Mouse (Mus musculus) E14TG2a.4 (cell line): ENCODE results near the gene Slc39a8.

Experiments
- H3K27me3 ChIP-seq: 2 replicates; pipeline ENCODE4 v1.6.1; 2014; ENCODE audit warnings: low read length, control low read depth; ENCODE audit not compliant: insufficient read depth
- H3K36me3 ChIP-seq: 2 replicates; pipeline ENCODE4 v1.6.1; 2014; ENCODE audit warnings: low read length, control low read depth; ENCODE audit not compliant: insufficient read depth
- H3K4me1 ChIP-seq: replicated peaks from 2 replicates; pipeline ENCODE4 v1.6.1; 2014; ENCODE audit warnings: low read depth, low read length, control low read depth
- H3K4me3 ChIP-seq: replicated peaks from 2 replicates; pipeline ENCODE4 v1.5.1; 2014; ENCODE audit warnings: mild to moderate bottlenecking, low read length
- H3K9me3 ChIP-seq: 2 replicates; pipeline ENCODE4 v1.6.1; 2014; ENCODE audit warnings: low read length, control low read depth
- CTCF ChIP-seq: conservative IDR thresholded peaks from 2 replicates; pipeline ENCODE4 v1.5.1; 2014; ENCODE audit warnings: low read length
- NANOG ChIP-seq: IDR thresholded peaks from 2 replicates; pipeline ENCODE4 v1.6.1; 2014; ENCODE audit warnings: borderline replicate concordance, low read length, mixed read lengths
- POU5F1 ChIP-seq: IDR thresholded peaks from 2 replicates; pipeline ENCODE4 v1.6.1; 2014; ENCODE audit warnings: low read length, borderline replicate concordance

Slc39a8 gene

GRCm38 (mm10) chr3:135824436-135824835, 643 bp upstream of the Slc39a8 start:
- Histone ChIP-seq H3K27me3 (peaks cover 47% of the 10 kb centered on the region), H3K9me3 (no peaks in the 10 kb centered on the region), H3K4me1 (peaks cover 15% of the 10 kb centered on the region), H3K36me3 (no peaks in the 10 kb centered on the region), H3K4me3 (no peak overlapping the region)
- TF ChIP-seq NANOG: no peak
- TF ChIP-seq CTCF: no peak
- no peak for TF ChIP-seq POU5F1

- peaks cover 50% of the 10 kb centered on the region for H3K27me3 ChIP-seq
- no peaks in the 10 kb centered on the region for H3K9me3 ChIP-seq
- no peak for TF ChIP-seq NANOG
- no peak for TF ChIP-seq CTCF
- no peak for TF ChIP-seq POU5F1
- no peaks in the 10 kb centered on the region for H3K36me3 ChIP-seq
- H3K4me3 ChIP-seq: peak overlapping the region; percentile 76
- peaks cover 15% of the 10 kb centered on the region for H3K4me1 ChIP-seq
Observed at GRCm38 (mm10) chr3:135825754-135826683, 940 bp downstream of the Slc39a8 start.

- Histone ChIP-seq H3K4me3 (peak overlapping the region; percentile 76), H3K27me3 (peaks cover 52% of the 10 kb centered on the region), H3K9me3 (no peaks in the 10 kb centered on the region), H3K4me1 (peaks cover 15% of the 10 kb centered on the region), H3K36me3 (no peaks in the 10 kb centered on the region)
- TF ChIP-seq NANOG (no peak), CTCF (no peak), POU5F1 (no peak)
Observed at GRCm38 (mm10) chr3:135826684-135827249, 1.7 kb downstream of the Slc39a8 start.

- Histone ChIP-seq H3K9me3 (no peaks in the 10 kb centered on the region), H3K27me3 (peaks cover 56% of the 10 kb centered on the region), H3K36me3 (no peaks in the 10 kb centered on the region), H3K4me1 (peaks cover 15% of the 10 kb centered on the region), H3K4me3 (no peak overlapping the region)
- TF ChIP-seq POU5F1: no peak
- TF ChIP-seq NANOG: no peak
- TF ChIP-seq CTCF: no peak
Observed at GRCm38 (mm10) chr3:135828000-135828399, 2.9 kb downstream of the Slc39a8 start.

GRCm38 (mm10) chr3:135832496-135832895, 7.4 kb downstream of the Slc39a8 start:
- H3K4me3 ChIP-seq: no peak overlapping the region
- H3K4me1 ChIP-seq: peaks cover 5% of the 10 kb centered on the region; the same call in 1 of the 2 replicates
- peaks cover 30% of the 10 kb centered on the region for H3K27me3 ChIP-seq
- no peaks in the 10 kb centered on the region for H3K36me3 ChIP-seq
- TF ChIP-seq NANOG (no peak), CTCF (no peak), POU5F1 (no peak)
- H3K9me3 ChIP-seq: no peaks in the 10 kb centered on the region

GRCm38 (mm10) chr3:135832907-135833306, 7.8 kb downstream of the Slc39a8 start:
- Histone ChIP-seq H3K4me1 (peaks cover 5% of the 10 kb centered on the region; the same call in 1 of the 2 replicates), H3K9me3 (no peaks in the 10 kb centered on the region), H3K4me3 (no peak overlapping the region), H3K36me3 (no peaks in the 10 kb centered on the region), H3K27me3 (peaks cover 29% of the 10 kb centered on the region)
- TF ChIP-seq NANOG: no peak
- TF ChIP-seq CTCF: no peak
- TF ChIP-seq POU5F1: no peak

GRCm38 (mm10) chr3:135834988-135835387, 9.9 kb downstream of the Slc39a8 start:
- no peaks in the 10 kb centered on the region for H3K36me3 ChIP-seq
- no peak overlapping the region for H3K4me3 ChIP-seq
- peaks cover 5% of the 10 kb centered on the region; the same call in 1 of the 2 replicates for H3K4me1 ChIP-seq
- no peaks in the 10 kb centered on the region for H3K9me3 ChIP-seq
- peaks cover 12% of the 10 kb centered on the region for H3K27me3 ChIP-seq
- TF ChIP-seq CTCF (no peak), POU5F1 (no peak), NANOG (no peak)

GRCm38 (mm10) chr3:135839535-135839934, 14.5 kb downstream of the Slc39a8 start:
- TF ChIP-seq POU5F1: no peak
- no peak for TF ChIP-seq CTCF
- no peak for TF ChIP-seq NANOG
- H3K9me3 ChIP-seq: no peaks in the 10 kb centered on the region
- H3K27me3 ChIP-seq: no peaks in the 10 kb centered on the region
- no peaks in the 10 kb centered on the region for H3K36me3 ChIP-seq
- H3K4me3 ChIP-seq: no peak overlapping the region
- H3K4me1 ChIP-seq: peaks cover 5% of the 10 kb centered on the region; the same call in 1 of the 2 replicates

- Histone ChIP-seq H3K36me3 (no peaks in the 10 kb centered on the region), H3K27me3 (peaks cover 2% of the 10 kb centered on the region; the same call in 1 of the 2 replicates), H3K9me3 (no peaks in the 10 kb centered on the region), H3K4me3 (no peak overlapping the region), H3K4me1 (peaks cover 5% of the 10 kb centered on the region; the same call in 1 of the 2 replicates)
- no peak for TF ChIP-seq POU5F1
- no peak for TF ChIP-seq CTCF
- TF ChIP-seq NANOG: no peak
Observed at GRCm38 (mm10) chr3:135840185-135840584, 15.1 kb downstream of the Slc39a8 start.
